ENCODE assay signal across 16 mouse cellular contexts in genomic region chr11:110495323-110496060, GRCm38 (mm10).
A peak's percentile ranks its signal among the peaks of the same experiment; 100 is the strongest.
DNase-seq lines count a peak whose midpoint lies in the region; ATAC-seq and TF ChIP-seq lines count a peak whose summit lies in the region.
"Had no signal": no experiment of that assay in that cellular context is flagged by ENCODE, and none has a peak within 500 bp of the region (broad histone marks: within the 10 kb centered on the region; RNA-seq: fewer than 3 reads in every experiment).

No protein-coding gene starts in this region.

- ATAC-seq in CD4-positive, CD25-positive, alpha-beta regulatory T cell, adult 4 months = no peak
- no peak for ATAC-seq in hindbrain, postnatal 0 days
- ATAC-seq in hindbrain, embryonic 14.5 days (ENCODE audit: low FRiP score) = no peak
- ATAC-seq in liver, embryonic 12.5 days = no peak
- ATAC-seq in lung, postnatal 0 days = no peak
- ATAC-seq: midbrain, embryonic 15.5 days had no signal

- no peaks in the 10 kb centered on the region for H3K4me1 ChIP-seq in hindbrain, postnatal 0 days (ENCODE audit: insufficient read depth, low read length)
- H3K4me1 ChIP-seq in hindbrain, embryonic 14.5 days (replicated peaks; ENCODE audit: control insufficient read depth, insufficient read depth, low read length) = no peaks in the 10 kb centered on the region
- peaks cover 8% of the 10 kb centered on the region for H3K4me1 ChIP-seq in liver, adult 2 months (ENCODE audit: control insufficient read depth, insufficient read depth, low read length)
- H3K4me1 ChIP-seq in liver, embryonic 12.5 days = peaks cover 12% of the 10 kb centered on the region
- H3K4me1 ChIP-seq in lung, postnatal 0 days (ENCODE audit: insufficient read depth, low read depth, low read length) = 0 out of 2 replicates have a peak, but pooled peaks cover 3% of the 10 kb centered on the region
- H3K4me1 ChIP-seq: embryonic facial prominence, embryonic 13.5 days; forebrain, embryonic 10.5 days; hindbrain, embryonic 15.5 days; midbrain, embryonic 10.5 days had no signal

- 85% methylated on average over 4 of the region's 4 CpGs for WGBS in hindbrain, postnatal 0 days
- 82% methylated on average over 4 of the region's 4 CpGs for WGBS in hindbrain, embryonic 14.5 days
- WGBS in liver, adult 2 months = 67% methylated on average over 4 of the region's 4 CpGs
- WGBS in liver, embryonic 12.5 days (ENCODE audit: insufficient replicate concordance) = 65% methylated on average over 4 of the region's 4 CpGs
- 84% methylated on average over 4 of the region's 4 CpGs for WGBS in lung, postnatal 0 days

- H3K79me2 ChIP-seq in liver, adult 2 months (ENCODE audit: control insufficient read depth, insufficient read depth, low read length) = no peaks in the 10 kb centered on the region

- no peak overlapping the region for H3K4me2 ChIP-seq in hindbrain, postnatal 0 days (ENCODE audit: low read depth, low read length)
- H3K4me2 ChIP-seq in hindbrain, embryonic 14.5 days (replicated peaks) = no peak overlapping the region
- H3K4me2 ChIP-seq in liver, embryonic 12.5 days = no peak overlapping the region
- no peak overlapping the region for H3K4me2 ChIP-seq in lung, postnatal 0 days (replicated peaks; ENCODE audit: low read depth, low read length)
- H3K4me2 ChIP-seq: embryonic facial prominence, embryonic 13.5 days; heart, embryonic 12.5 days; hindbrain, embryonic 15.5 days; midbrain, embryonic 15.5 days; neural tube, embryonic 15.5 days had no signal

- DNase-seq in CD4-positive, CD25-positive, alpha-beta regulatory T cell, adult 2 months (ENCODE audit: low read depth, low spot score) = peak; percentile 11
- no peak for DNase-seq in hindbrain, postnatal 0 days (ENCODE audit: low spot score)
- DNase-seq in hindbrain, embryonic 14.5 days (ENCODE audit: low spot score) = no peak
- peak; percentile 63 for DNase-seq in liver, adult 2 months (ENCODE audit: extremely low read depth, low read depth, low spot score)
- peak; percentile 32 for DNase-seq in ZHBTc4 (ENCODE audit: low read depth, low spot score)
- no peak for DNase-seq in lung, postnatal 0 days (ENCODE audit: low spot score)

- H3K9me3 ChIP-seq in hindbrain, postnatal 0 days (ENCODE audit: low read length) = no peaks in the 10 kb centered on the region
- no peaks in the 10 kb centered on the region; the same call in 1 of the 2 replicates for H3K9me3 ChIP-seq in hindbrain, embryonic 14.5 days (ENCODE audit: control insufficient read depth, low read length)
- no peaks in the 10 kb centered on the region for H3K9me3 ChIP-seq in liver, embryonic 12.5 days (replicated peaks)
- no peaks in the 10 kb centered on the region for H3K9me3 ChIP-seq in lung, postnatal 0 days (ENCODE audit: low read length)
- H3K9me3 ChIP-seq: hindbrain, embryonic 15.5 days; midbrain, embryonic 15.5 days; neural tube, embryonic 15.5 days had no signal

- 0 out of 2 replicates have a peak, but pooled peaks have one; percentile 1 for TF ChIP-seq CTCF in hindbrain, postnatal 0 days (IDR thresholded peaks at IDR 0.05; ENCODE audit: low read depth)
- TF ChIP-seq CTCF in liver, adult 2 months (IDR thresholded peaks at IDR 0.05; ENCODE audit: low read depth, low read length) = peak; percentile 29; the same call in 1 of the 2 replicates
- TF ChIP-seq CTCF in lung, postnatal 0 days (IDR thresholded peaks at IDR 0.05) = no peak; the same call in 1 of the 2 replicates

- H3K27me3 ChIP-seq in hindbrain, postnatal 0 days (ENCODE audit: insufficient read depth, low read length) = no peaks in the 10 kb centered on the region
- H3K27me3 ChIP-seq in hindbrain, embryonic 14.5 days (ENCODE audit: control insufficient read depth, insufficient read depth, low read length) = no peaks in the 10 kb centered on the region
- H3K27me3 ChIP-seq in liver, adult 2 months (ENCODE audit: control insufficient read depth, insufficient read depth, low read length) = no peaks in the 10 kb centered on the region
- H3K27me3 ChIP-seq in liver, embryonic 12.5 days (replicated peaks) = no peaks in the 10 kb centered on the region
- no peaks in the 10 kb centered on the region for H3K27me3 ChIP-seq in lung, postnatal 0 days (replicated peaks; ENCODE audit: insufficient read depth, low read length)
- H3K27me3 ChIP-seq: embryonic facial prominence, embryonic 13.5 days; heart, embryonic 12.5 days; hindbrain, embryonic 15.5 days; midbrain, embryonic 15.5 days; neural tube, embryonic 15.5 days had no signal

- no peak for TF ChIP-seq EP300 in lung, postnatal 0 days (IDR thresholded peaks at IDR 0.05)

- H3K36me3 ChIP-seq in hindbrain, postnatal 0 days (ENCODE audit: insufficient read depth, low read length) = peaks cover 24% of the 10 kb centered on the region
- peaks cover 41% of the 10 kb centered on the region for H3K36me3 ChIP-seq in hindbrain, embryonic 14.5 days (replicated peaks; ENCODE audit: control insufficient read depth, insufficient read depth)
- H3K36me3 ChIP-seq in liver, adult 2 months (ENCODE audit: control insufficient read depth, insufficient read depth, low read length) = peaks cover 40% of the 10 kb centered on the region
- H3K36me3 ChIP-seq in liver, embryonic 12.5 days = peaks cover 39% of the 10 kb centered on the region
- H3K36me3 ChIP-seq in lung, postnatal 0 days (ENCODE audit: insufficient read depth, low read length) = no peaks in the 10 kb centered on the region

- no peak overlapping the region for H3K4me3 ChIP-seq in hindbrain, postnatal 0 days (ENCODE audit: low read length)
- no peak overlapping the region for H3K4me3 ChIP-seq in hindbrain, embryonic 14.5 days (replicated peaks; ENCODE audit: low read length)
- H3K4me3 ChIP-seq in liver, adult 2 months (ENCODE audit: insufficient read depth, low read depth, low read length) = no peak overlapping the region
- H3K4me3 ChIP-seq in liver, embryonic 12.5 days = no peak overlapping the region
- no peak overlapping the region for H3K4me3 ChIP-seq in lung, postnatal 0 days (ENCODE audit: low read depth, low read length)
- H3K4me3 ChIP-seq: embryonic facial prominence, embryonic 13.5 days; forebrain, embryonic 10.5 days; heart, adult 2 months; heart, embryonic 12.5 days; hindbrain, embryonic 15.5 days; midbrain, embryonic 10.5 days; midbrain, embryonic 15.5 days; neural tube, embryonic 15.5 days had no signal

- H3K27ac ChIP-seq in hindbrain, postnatal 0 days = no peak overlapping the region
- H3K27ac ChIP-seq in hindbrain, embryonic 14.5 days = no peak overlapping the region
- peak overlapping the region; percentile 48 for H3K27ac ChIP-seq in liver, adult 2 months (replicated peaks; ENCODE audit: insufficient read depth, low read depth, low read length)
- no peak overlapping the region for H3K27ac ChIP-seq in liver, embryonic 12.5 days
- H3K27ac ChIP-seq in lung, postnatal 0 days (ENCODE audit: low read length) = no peak overlapping the region
- H3K27ac ChIP-seq: embryonic facial prominence, embryonic 13.5 days; forebrain, embryonic 10.5 days; heart, adult 2 months; hindbrain, embryonic 15.5 days; midbrain, embryonic 10.5 days; midbrain, embryonic 15.5 days; neural tube, embryonic 15.5 days had no signal

- no peak for TF ChIP-seq POLR2A in liver, adult 2 months (IDR thresholded peaks at IDR 0.05; ENCODE audit: extremely low read depth, insufficient read depth, low read length)

- H3K9ac ChIP-seq in hindbrain, postnatal 0 days (replicated peaks; ENCODE audit: low read length) = no peak overlapping the region
- no peak overlapping the region for H3K9ac ChIP-seq in hindbrain, embryonic 14.5 days
- H3K9ac ChIP-seq in liver, adult 2 months (ENCODE audit: low read depth, low read length) = no peak overlapping the region
- H3K9ac ChIP-seq in liver, embryonic 12.5 days = no peak overlapping the region
- H3K9ac ChIP-seq in lung, postnatal 0 days (replicated peaks; ENCODE audit: low read depth) = no peak overlapping the region
- H3K9ac ChIP-seq: embryonic facial prominence, embryonic 13.5 days; heart, embryonic 12.5 days; hindbrain, embryonic 15.5 days; midbrain, embryonic 15.5 days; neural tube, embryonic 15.5 days had no signal

Comparison
In these comparisons a context has a peak if more than half of its experiments do, and no peak if none do; other contexts are left out.
1. DNase-seq: peak in CD4-positive, CD25-positive, alpha-beta regulatory T cell, adult 2 months (single experiment), liver, adult 2 months (single experiment) and ZHBTc4 (single experiment); none in hindbrain, postnatal 0 days (single experiment), hindbrain, embryonic 14.5 days (single experiment) and lung, postnatal 0 days (single experiment).